Mouse (Mus musculus) cerebellum, postnatal 36 days (tissue): ENCODE results near the gene Txnrd3.
A peak's percentile ranks its signal among the peaks of the same experiment; 100 is the strongest.

Source experiments
- DNase-seq, 2 experiments: peaks; one replicate each; pipeline ENCODE4 v3.0.0; 2021 to 2022; ENCODE audit warnings: mixed read lengths in 2 of 2

Gene Txnrd3

DNA sequence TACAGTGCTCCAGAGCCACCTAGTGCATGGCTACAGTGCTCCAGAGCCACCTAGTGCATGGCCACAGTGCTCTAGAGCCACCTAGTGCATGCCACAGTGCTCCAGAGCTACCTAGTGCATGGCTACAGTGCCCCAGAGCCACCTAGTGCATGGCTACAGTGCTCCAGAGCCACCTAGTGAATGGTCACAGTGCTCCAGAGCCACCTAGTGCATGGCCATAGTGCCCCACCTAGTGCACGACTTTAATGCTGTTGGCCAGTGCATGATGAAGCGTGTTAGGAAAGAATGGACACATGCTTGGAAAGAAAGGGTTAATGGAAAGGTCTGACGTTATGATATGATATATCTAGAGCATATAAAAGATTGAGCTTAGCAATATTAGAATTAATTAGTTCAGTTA is 14.6 kb downstream of the Txnrd3 start:
- DNase-seq, result no peak

DNA sequence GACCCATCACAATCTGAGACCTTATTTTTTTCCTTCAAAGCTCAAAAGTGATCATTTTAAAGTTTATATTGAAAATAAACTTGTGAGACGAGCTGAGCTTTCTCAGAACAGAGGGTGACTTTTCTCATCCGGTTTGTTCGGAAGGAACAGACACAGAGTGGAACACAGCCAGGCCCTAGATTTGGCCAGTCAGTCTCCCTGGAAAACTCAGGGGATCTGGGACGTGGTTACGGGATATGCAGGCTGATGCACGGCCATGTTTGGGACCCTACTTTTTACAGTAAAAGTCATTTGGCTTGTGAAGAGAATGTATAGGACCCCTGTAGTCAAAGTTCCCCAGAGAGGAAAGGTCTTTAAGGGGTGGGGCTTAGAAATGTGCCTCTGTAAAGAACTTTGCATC is 15.1 kb downstream of the Txnrd3 start:
- no peak for DNase-seq

DNA sequence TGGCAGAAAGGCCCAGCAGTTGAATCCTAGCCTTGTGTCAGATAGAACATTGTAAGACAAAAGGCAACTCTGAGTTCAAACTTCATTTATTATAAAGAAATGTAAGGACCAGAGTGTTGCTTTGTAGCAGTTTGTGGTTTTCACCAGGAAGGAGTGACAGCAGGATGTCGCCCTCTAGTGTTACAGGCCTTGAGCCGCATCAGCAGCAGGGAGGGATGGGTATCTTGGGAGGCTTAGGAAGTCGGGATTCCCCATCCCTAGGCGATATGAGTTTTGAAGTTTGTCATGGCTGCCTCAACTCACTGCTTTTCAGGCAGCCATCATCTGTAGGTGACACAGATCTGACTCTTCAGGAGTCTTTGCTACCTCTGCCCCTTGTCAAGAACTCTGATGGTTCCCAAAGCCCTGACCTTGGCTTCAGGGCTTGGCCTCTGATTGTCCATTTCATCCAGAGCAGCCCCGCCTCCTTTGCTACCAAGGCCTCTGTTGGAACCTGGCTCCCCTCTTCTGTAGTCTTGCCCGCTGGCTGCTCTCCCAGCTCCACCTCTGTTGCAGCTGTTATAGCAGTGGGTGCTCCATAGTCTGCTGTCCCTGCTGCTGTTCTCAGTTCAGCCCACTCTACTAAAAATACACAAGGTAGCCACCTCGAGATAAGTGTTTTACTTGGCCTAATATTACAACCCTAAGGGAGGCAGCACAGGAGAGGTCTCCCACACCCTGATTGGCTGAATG is 16.1 kb downstream of the Txnrd3 start:
- DNase-seq, result peak in 1 of 2 experiments; percentile 10

GRCm38 (mm10) chr6:89660490-89660889 is 16.7 kb downstream of the Txnrd3 start:
- no peak for DNase-seq

DNA sequence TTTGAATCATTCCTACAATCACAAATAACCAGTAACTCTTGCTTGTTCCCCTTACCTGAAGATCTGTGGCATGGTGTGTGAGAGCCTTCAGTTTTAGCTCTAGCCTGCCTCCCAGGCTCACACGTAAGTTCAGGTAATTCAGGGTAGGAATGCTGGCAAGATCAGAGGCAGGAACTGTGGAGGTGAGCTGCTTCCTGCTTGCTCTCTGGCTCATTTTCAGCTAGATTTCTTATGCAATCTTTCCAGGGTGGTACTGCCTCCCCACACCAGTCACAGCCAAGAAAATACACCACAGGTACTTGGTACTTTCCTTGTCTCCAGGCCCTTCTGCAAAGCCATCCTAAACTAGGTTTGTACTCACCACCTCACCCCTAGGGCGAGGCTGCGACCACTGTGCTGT is 18.7 kb downstream of the Txnrd3 start:
- no peak for DNase-seq

GRCm38 (mm10) chr6:89665155-89665554 is 21.4 kb downstream of the Txnrd3 start:
- no peak for DNase-seq

DNA sequence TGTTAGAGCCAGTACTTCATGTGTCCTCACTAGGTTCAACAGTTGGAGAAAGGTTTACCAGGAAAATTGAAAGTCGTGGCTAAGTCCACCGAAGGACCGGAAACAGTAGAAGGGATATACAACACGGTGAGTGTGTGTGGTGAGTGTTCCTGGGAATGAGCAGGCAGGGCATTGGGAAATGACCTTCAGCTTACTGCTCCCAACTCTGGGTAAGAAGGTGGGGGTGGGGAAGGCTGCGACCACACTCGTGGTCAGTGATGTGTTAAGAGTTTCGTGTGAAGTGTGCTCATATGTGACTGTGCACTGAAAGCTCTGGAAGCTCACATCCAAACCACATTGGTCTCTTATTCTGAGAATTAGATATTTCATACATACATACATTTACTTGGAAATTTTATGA is 21.9 kb downstream of the Txnrd3 start:
- no peak for DNase-seq

GRCm38 (mm10) chr6:89666976-89667375 is 23.2 kb downstream of the Txnrd3 start:
- no peak for DNase-seq

GRCm38 (mm10) chr6:89669556-89669955 is 25.8 kb downstream of the Txnrd3 start:
- DNase-seq, result no peak

DNA sequence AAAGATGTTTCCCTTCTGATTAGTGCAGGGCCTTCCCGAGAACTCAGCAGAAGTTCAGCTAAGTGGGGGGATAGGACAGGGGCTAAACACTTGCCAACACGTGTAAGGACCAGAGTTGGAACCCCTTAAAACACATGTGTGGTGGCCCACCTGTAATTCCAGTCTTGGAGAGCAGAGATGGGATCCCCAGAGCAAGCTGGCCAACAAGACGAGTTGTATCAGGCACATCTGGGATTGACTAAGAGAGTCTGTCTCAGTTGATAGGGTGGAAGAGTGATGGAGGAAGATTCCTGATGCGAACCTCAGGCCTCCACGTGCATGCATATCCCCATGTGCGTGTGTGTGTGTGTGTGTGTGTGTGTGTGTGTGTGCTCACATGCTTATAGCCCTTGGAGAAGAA is 27.6 kb downstream of the Txnrd3 start:
- DNase-seq, result no peak

- peak; percentile 24 to 27 for DNase-seq
Measured at GRCm38 (mm10) chr6:89672641-89673040, 28.9 kb downstream of the Txnrd3 start.

- peak; percentile 10 to 17 for DNase-seq
Measured at GRCm38 (mm10) chr6:89673135-89673780, 29.5 kb downstream of the Txnrd3 start.

- no peak for DNase-seq
Measured at GRCm38 (mm10) chr6:89678522-89678921, 34.7 kb downstream of the Txnrd3 start.

- peak; percentile 66 to 71 for DNase-seq
Measured at GRCm38 (mm10) chr6:89679291-89679835, 35.6 kb downstream of the Txnrd3 start.

DNA sequence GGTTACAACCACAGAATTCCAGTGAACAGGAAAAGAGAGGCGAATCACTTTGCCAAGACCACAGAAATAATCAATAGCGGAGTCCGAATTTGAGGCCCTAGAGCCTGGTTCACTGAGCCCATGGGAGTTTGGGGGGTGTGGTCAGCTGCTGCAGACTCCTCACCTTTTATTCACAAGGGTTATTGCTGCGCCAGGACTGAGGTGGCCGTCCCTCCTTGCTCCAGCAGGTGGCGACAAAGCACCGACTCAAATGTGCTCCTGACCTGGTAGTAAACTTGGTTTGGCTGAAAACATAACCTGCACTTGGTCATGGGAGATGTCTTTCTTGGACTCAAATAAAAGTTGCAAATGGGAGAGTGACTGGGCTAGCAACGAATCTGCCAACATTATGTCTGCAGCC is 36.4 kb downstream of the Txnrd3 start:
- DNase-seq, result peak; percentile 84 to 89

- no peak for DNase-seq
Measured at GRCm38 (mm10) chr6:89684231-89684630, 40.4 kb downstream of the Txnrd3 start.

DNA sequence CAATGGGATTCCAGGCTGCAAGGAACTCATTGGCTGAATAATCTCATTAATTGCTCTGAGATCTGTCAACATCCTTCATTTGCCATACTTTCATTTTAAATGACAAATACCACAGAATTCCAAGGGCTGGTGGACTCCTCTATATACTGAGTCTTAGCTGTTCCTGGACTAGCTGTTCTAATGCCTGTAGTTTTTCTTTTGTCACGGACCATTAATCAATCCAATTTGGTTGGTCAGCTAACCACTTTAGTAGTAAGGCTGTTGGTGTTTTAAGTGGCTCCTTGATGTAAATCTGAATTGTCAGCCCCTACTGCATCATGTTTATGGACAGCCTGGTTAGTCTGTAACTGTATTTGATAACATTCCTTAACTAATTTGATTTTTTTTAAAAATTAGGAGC is 43.3 kb downstream of the Txnrd3 start:
- DNase-seq, result no peak

DNA sequence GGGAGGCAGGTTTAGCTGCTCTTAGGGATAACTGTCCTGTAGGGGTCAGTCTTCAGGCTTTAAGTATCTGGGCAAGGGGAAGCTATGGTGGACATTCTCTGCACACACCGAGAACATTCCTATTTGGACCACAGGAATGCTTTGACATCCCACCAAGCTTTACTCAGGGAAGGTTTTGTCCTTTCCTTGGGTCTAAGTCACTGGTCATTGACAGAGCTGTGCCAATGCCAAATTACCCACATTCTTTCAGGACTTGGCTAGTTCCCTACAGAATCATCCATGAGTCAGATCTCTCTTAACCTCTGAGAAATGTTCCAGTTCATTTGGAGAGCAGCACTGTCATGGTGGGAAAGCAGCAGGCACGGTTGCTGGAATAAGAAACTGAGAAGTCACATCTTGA is 62.8 kb downstream of the Txnrd3 start:
- DNase-seq, result no peak

- DNase-seq, result no peak
Measured at GRCm38 (mm10) chr6:89707240-89707639, 63.5 kb downstream of the Txnrd3 start, which contains the start of gene Vmn1r40. Gene Vmn1r40 (plus strand): TSS chr6:89707540.

- DNase-seq, result no peak
Measured at GRCm38 (mm10) chr6:89718051-89718450, 74.3 kb downstream of the Txnrd3 start.
